Mouse (Mus musculus) brown adipose tissue, adult 24 weeks (tissue): ENCODE measurements around the gene Steap1. TPM values are rescaled to one million over a fixed set of nuclear protein-coding genes. Genes with fewer than 3 reads are reported as not detected.

Experiments used
- H3K27ac ChIP-seq: fragments of 200-500 bp; replicated peaks from 2 replicates; pipeline ENCODE4 v1.5.1; 2012; ENCODE audit warnings: low read depth, mild to moderate bottlenecking, low read length
- H3K4me1 ChIP-seq: fragments of 200-500 bp; 2 replicates; pipeline ENCODE4 v1.6.1; 2012; ENCODE audit warnings: low read length, mixed read lengths; ENCODE audit not compliant: control insufficient read depth, insufficient read depth, insufficient read length
- H3K4me3 ChIP-seq: fragments of 200-500 bp; 2 replicates; pipeline ENCODE4 v1.5.1; 2012; ENCODE audit warnings: low read depth, mild to moderate bottlenecking, low read length, moderate library complexity; ENCODE audit not compliant: insufficient read depth
- polyA plus RNA-seq: library from polyadenylated mRNA; stranded (reverse); fragments of >200 nt; gene quantifications from 2 replicates; pipeline ENCODE4 v1.2.4, GENCODE M21; 2012; ENCODE audit not compliant: missing spikeins, insufficient read depth, insufficient read length

The Steap1 gene
- polyA plus RNA-seq, 1 experiment: not detected

DNA sequence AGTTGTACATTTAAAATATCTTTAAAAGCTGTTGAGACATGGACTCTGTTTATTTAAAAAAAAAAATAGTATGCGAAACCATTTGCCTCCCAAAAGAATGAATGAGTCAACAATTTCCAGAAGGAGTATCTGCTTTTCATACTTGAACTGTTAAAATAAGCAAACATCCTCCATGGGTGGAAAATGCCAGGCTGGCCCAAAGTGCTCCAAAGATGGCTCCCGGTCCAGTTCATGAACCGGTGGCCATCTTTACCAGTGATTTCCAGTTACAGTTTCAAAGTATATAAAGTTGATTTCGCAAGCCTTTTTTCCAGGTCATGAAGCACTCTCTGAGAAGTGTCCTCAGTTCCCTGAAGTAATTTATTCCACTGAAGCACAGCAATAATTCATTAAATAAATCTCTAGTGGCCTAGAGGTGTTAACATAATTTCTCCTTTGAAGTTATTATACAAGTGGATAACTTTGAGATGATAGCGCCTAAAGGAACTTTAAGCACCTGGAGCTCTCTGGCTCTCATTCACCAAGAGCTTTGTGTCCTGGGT is 53.7 kb downstream of the Steap1 start:
- Histone ChIP-seq H3K27ac (no peak overlapping the region), H3K4me1 (peaks cover 2% of the 10 kb centered on the region; the same call in 1 of the 2 replicates), H3K4me3 (no peak overlapping the region)

DNA sequence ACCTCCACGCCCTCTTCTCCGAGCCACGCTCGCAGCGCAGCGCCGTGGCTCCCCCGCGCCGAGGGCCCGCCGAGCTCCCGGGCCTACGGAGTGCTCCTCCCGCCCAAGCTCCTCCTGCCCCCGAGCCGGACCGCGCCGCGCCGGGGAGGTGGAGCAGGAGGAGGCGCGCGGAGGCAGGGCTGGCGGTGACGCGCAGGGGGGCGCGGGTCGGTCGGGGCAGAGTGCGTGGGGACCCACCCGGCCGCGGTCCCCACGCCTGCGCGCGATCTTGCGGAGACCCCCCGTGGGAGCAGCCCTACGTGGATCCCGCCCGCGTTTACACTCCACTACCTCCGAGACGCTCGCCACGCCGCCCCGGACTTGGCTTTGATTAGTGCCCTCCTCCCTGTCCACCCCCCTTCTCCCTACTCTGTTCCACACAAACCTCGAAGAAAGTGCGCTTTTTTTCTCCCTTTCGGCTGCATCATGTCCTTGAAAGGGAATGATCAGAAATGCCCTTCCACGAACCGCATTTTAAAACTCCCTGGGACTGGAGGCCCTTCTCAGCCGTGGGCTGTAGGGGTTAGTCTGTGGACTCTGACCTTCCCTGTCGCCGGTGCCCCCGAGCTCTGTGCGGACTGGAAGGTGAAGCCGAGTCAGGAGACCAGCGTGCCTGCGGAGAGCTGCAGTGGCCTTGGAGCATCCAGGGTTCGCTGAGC is 55.0 kb downstream of the Steap1 start, which contains the start of gene Steap2:
Gene Steap2, minus strand, starts transcription at position 623 of the 698 bp plus-strand sequence.
- Histone ChIP-seq H3K4me1 (peaks cover 2% of the 10 kb centered on the region; the same call in 1 of the 2 replicates), H3K27ac (no peak within 1 kb of the TSS), H3K4me3 (peak within 1 kb of the TSS; percentile 64)

DNA sequence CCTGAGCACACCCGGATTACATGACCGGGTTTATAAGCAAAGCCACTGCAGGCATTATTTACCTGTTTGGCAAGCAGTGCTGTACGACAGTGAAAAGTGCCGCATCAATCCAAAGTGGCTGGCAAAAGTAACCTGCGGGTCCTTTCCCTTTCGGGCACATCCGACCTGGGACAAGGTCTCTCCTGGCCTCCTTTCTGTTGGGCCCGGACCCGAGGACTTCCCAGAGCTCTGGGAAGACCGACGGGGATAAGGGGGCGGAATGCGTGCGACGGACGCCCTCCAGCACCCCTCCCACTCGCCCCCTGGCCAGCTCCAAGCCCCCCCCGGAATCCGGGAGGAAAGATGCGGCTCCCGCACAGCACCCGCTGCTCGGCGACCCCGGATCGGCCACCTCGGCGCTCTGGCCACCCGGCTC is 55.6 kb downstream of the Steap1 start:
- Histone ChIP-seq H3K4me3 (peak overlapping the region; percentile 64), H3K27ac (no peak overlapping the region), H3K4me1 (peaks cover 2% of the 10 kb centered on the region; the same call in 1 of the 2 replicates)

DNA sequence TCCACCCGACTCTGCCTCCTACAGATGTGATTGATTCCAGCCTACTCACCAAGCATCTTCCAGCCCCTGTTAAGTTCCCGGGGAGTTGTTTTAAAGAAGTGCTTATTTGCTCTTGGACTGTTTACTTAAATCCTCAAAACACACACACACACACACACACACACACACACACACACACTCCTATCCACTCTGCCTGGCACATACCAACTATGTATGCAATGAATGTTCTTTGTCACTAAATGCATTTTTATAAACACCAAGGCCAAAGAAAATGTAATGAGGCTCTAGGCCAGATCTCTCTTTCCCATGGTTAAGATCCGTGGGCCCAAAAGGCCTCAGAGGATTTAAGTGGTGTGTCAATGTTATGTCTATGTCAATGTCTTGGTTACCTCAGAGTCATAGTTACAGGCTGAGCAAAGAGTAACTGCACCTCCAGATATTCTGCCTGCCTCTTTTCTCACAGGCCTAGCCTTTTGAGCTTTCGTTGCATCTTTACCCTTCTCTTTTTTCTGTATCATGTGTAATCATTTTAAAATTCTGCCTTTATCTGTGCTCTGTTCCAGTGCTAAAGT is 56.9 kb downstream of the Steap1 start:
- no peak overlapping the region for H3K4me3 ChIP-seq
- peaks cover 2% of the 10 kb centered on the region; the same call in 1 of the 2 replicates for H3K4me1 ChIP-seq
- no peak overlapping the region for H3K27ac ChIP-seq

DNA sequence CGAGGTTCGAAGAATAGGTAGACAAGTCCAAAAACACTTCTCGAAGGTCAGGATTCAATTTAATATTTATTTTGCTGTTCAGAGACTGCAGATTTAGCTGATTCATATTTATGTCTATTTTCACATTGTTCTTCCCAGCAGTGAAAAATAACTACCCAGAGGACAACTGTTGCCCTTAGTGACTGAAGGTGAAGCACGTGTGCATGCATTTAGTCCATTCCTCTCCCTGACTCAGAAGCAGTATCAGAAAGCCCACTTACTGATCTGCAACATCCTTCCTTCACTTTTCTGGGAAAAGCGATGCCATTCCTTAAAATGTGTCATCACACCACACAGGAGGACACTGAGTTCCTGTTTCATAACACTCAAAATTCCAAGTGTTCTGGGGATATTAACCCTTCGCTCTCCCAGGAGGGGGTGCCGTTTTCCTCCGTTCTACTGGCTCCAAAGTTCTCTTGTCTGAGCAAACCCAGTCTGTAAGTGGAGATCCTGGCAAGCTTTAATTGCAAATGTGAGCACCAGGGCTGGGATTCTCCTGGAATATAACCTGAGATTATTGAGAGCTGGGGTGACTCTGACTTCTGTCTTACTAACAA is 60.1 kb downstream of the Steap1 start:
- Histone ChIP-seq H3K4me1 (no peaks in the 10 kb centered on the region), H3K27ac (no peak overlapping the region), H3K4me3 (no peak overlapping the region)

DNA sequence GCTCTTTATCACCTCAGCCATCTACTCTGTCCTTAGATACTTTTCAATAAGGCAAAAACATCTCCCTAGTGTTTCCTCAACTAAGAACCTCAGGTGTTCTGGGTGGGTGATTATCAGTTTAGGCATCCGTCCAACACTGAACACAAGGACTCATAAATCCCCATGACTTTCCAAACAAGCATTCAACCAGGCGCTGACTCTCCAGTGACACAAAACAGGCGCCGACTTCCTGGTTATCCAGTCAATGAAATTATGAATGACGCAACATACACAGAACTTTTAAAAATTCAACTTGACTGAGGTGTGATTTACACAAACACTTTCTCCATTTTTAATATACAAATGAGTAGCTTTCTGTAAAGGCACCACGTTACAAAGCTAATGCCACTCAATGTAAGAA is 60.9 kb downstream of the Steap1 start:
- Histone ChIP-seq H3K4me1 (no peaks in the 10 kb centered on the region), H3K4me3 (no peak overlapping the region), H3K27ac (no peak overlapping the region)

DNA sequence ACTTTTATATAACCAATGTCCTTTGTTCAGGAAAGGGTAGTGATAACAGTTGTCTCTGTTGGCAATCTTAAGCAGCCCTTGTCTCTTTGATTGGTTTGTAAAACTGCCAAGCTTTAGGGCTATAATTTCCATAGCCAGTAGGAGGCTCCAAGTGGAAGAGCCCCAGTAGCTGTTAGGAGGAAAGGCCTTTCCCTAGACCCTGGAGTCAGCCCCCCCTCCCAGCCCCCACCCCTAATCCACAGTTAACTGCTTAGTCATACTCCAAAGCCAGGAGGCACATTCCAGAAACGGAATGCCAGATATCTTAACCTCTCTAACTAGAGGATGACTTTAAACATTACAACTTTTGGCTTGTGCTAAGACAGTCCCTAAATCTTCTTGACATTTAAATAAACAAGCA is 62.2 kb downstream of the Steap1 start:
- no peak overlapping the region for H3K4me3 ChIP-seq
- H3K27ac ChIP-seq: no peak overlapping the region
- H3K4me1 ChIP-seq: no peaks in the 10 kb centered on the region

Other genes with a start within 250 kb of the Steap1 start
- gene Cldn12, start 234.4 kb downstream of the Steap1 start, polyA plus RNA-seq: 17.0 and 20.7 TPM in 2 replicates
- gene Gtpbp10, start 189.8 kb downstream of the Steap1 start, polyA plus RNA-seq: 14.5 and 19.6 TPM in 2 replicates
- gene Gm8773, start 175.5 kb downstream of the Steap1 start, polyA plus RNA-seq: not detected in 2 replicates
- 1.5 TPM in 1 of 2 replicates, not detected in the other for gene Cfap69, start 85.1 kb downstream of the Steap1 start, polyA plus RNA-seq
- 0.12 and 0.38 TPM in 2 replicates for gene Steap2, start 54.7 kb downstream of the Steap1 start, polyA plus RNA-seq